Mouse (Mus musculus) C2C12 (cell line): ENCODE data around the gene Oaz2. TPM values are rescaled to one million over a fixed set of nuclear protein-coding genes. Genes with fewer than 3 reads are reported as not detected.

Experiments
- H3K27me3 ChIP-seq: one replicate; pipeline ENCODE4 v1.6.1; 2011; ENCODE audit not compliant: control insufficient read depth, insufficient read depth, insufficient read length
- H3K36me3 ChIP-seq: one replicate; pipeline ENCODE4 v1.6.1; 2011; ENCODE audit not compliant: control insufficient read depth, insufficient read depth
- H3K4me3 ChIP-seq: one replicate; pipeline ENCODE4 v1.5.1; 2011; ENCODE audit warnings: mild to moderate bottlenecking, control low read depth; ENCODE audit not compliant: poor library complexity, insufficient read depth, severe bottlenecking
- H3K79me2 ChIP-seq: one replicate; pipeline ENCODE4 v1.6.1; 2011; ENCODE audit not compliant: control insufficient read depth, insufficient read depth
- H3K79me3 ChIP-seq: one replicate; pipeline ENCODE4 v1.6.1; 2011; ENCODE audit warnings: low read depth, control low read depth
- H3ac ChIP-seq: one replicate; pipeline ENCODE3; 2011; ENCODE audit warnings: low read depth; ENCODE audit not compliant: control insufficient read depth, insufficient read length
- CEBPB ChIP-seq: IDR thresholded peaks from one replicate; pipeline ENCODE4 v1.6.1; 2011; ENCODE audit warnings: low read depth, mild to moderate bottlenecking, control low read depth, moderate library complexity
- CTCF ChIP-seq: IDR thresholded peaks from one replicate; pipeline ENCODE4 v1.5.1; 2011; ENCODE audit not compliant: control insufficient read depth, insufficient read depth, insufficient read length
- FOSL1 ChIP-seq: IDR thresholded peaks from one replicate; pipeline ENCODE4 v1.8.0; 2011; ENCODE audit warnings: mild to moderate bottlenecking, low read length; ENCODE audit not compliant: poor library complexity, insufficient read depth, severe bottlenecking
- MAX ChIP-seq: IDR thresholded peaks from one replicate; pipeline ENCODE4 v1.6.1; 2011; ENCODE audit warnings: mild to moderate bottlenecking, control low read depth
- MYOD1 ChIP-seq: IDR thresholded peaks from one replicate; pipeline ENCODE4 v1.6.1; 2011; ENCODE audit warnings: low read depth; ENCODE audit not compliant: control insufficient read depth, insufficient read length
- MYOG ChIP-seq: IDR thresholded peaks from one replicate; pipeline ENCODE4 v1.6.1; 2011; ENCODE audit not compliant: control insufficient read depth, insufficient read length; ENCODE audit errors: extremely low read depth
- USF1 ChIP-seq: IDR thresholded peaks from one replicate; pipeline ENCODE4 v1.6.1; 2011; ENCODE audit warnings: low read depth, mild to moderate bottlenecking, control low read depth, moderate library complexity
- polyA plus RNA-seq: library from polyadenylated mRNA; unstranded; fragments of >200 nt; fragmentation: generic; extraction: Trizol; gene quantifications from one replicate; pipeline ENCODE4 v1.2.1, GENCODE M21; 2012; ENCODE audit warnings: missing spikeins

Gene Oaz2
- polyA plus RNA-seq, 1 experiment, result 75.7 TPM

GRCm38 (mm10) chr9:65654700-65655237 is 13.0 kb upstream of the Oaz2 start:
- Histone ChIP-seq H3K36me3 (no peaks in the 10 kb centered on the region), H3K79me2 (peaks cover 30% of the 10 kb centered on the region), H3K4me3 (no peak overlapping the region), H3K79me3 (peaks cover 1% of the 10 kb centered on the region), H3ac (no peak overlapping the region), H3K27me3 (no peaks in the 10 kb centered on the region)
- TF ChIP-seq MAX (no peak), MYOD1 (peak; percentile 14)

DNA sequence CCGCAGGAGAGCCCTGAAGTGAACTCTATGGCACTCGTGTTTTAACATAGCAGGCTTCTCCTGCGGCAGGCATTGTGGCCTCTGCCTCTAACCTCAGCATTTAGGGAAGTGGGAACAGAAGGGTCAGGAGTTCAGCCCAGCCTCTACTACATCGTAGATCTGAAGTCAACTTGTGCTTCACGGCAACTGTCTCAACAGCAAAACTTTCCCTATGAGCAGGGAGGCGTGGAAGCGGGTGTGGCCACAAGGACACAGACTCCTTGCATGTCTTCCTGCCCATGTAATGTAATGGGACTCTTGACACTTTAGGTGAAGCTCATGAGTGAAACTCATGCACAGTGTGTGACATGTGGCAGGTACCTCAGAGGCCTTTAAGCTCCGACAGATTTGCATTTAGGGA is 12.3 kb upstream of the Oaz2 start:
- H3K27me3 ChIP-seq, result no peaks in the 10 kb centered on the region
- H3K36me3 ChIP-seq, result no peaks in the 10 kb centered on the region
- TF ChIP-seq CEBPB (no peak), MAX (no peak), USF1 (no peak), MYOG (no peak), CTCF (no peak), MYOD1 (no peak), FOSL1 (no peak)
- H3K79me3 ChIP-seq, result peaks cover 1% of the 10 kb centered on the region
- H3ac ChIP-seq, result no peak overlapping the region
- no peak overlapping the region for H3K4me3 ChIP-seq
- peaks cover 24% of the 10 kb centered on the region for H3K79me2 ChIP-seq

DNA sequence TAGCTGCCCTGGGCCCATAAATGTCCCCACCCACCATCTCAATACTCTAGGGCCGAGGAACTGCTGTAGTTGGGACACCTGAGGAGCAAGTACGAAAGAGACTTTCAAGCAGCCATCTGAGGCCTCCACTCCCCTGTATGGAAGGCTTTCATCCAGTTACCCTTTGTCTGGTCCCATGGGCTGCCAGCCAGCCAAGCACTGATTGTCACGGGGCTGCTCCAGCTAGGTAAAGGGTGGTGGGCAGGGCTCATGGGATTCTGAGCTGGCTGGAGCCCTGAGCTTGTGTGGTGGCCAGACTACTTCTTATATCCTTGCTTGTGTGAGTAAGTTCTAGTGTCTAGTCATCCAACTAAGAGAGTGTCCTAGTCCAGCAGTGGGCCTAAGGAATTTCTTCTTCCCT is 10.6 kb upstream of the Oaz2 start:
- Histone ChIP-seq H3ac (no peak overlapping the region), H3K36me3 (no peaks in the 10 kb centered on the region), H3K79me3 (no peaks in the 10 kb centered on the region), H3K79me2 (peaks cover 24% of the 10 kb centered on the region), H3K4me3 (no peak overlapping the region), H3K27me3 (no peaks in the 10 kb centered on the region)
- no peak for TF ChIP-seq USF1
- TF ChIP-seq MYOG, result no peak

- TF ChIP-seq CEBPB, result no peak
- no peak for TF ChIP-seq USF1
- TF ChIP-seq MAX, result no peak
- TF ChIP-seq CTCF, result no peak
- TF ChIP-seq MYOD1, result no peak
- no peak for TF ChIP-seq MYOG
- no peak for TF ChIP-seq FOSL1
- H3K27me3 ChIP-seq, result no peaks in the 10 kb centered on the region
- H3K79me2 ChIP-seq, result no peaks in the 10 kb centered on the region
- H3K79me3 ChIP-seq, result no peaks in the 10 kb centered on the region
- no peak overlapping the region for H3ac ChIP-seq
- H3K36me3 ChIP-seq, result no peaks in the 10 kb centered on the region
- H3K4me3 ChIP-seq, result no peak overlapping the region
These were observed 6.8 kb upstream of the Oaz2 start for GRCm38 (mm10) chr9:65661029-65661428.

- Histone ChIP-seq H3ac (no peak overlapping the region), H3K79me3 (no peaks in the 10 kb centered on the region), H3K27me3 (no peaks in the 10 kb centered on the region), H3K4me3 (no peak overlapping the region), H3K36me3 (no peaks in the 10 kb centered on the region), H3K79me2 (no peaks in the 10 kb centered on the region)
- no peak for TF ChIP-seq FOSL1
- no peak for TF ChIP-seq MAX
- TF ChIP-seq MYOD1, result no peak
- no peak for TF ChIP-seq MYOG
- TF ChIP-seq CTCF, result no peak
These were observed 6.3 kb upstream of the Oaz2 start for GRCm38 (mm10) chr9:65661493-65661892.

DNA sequence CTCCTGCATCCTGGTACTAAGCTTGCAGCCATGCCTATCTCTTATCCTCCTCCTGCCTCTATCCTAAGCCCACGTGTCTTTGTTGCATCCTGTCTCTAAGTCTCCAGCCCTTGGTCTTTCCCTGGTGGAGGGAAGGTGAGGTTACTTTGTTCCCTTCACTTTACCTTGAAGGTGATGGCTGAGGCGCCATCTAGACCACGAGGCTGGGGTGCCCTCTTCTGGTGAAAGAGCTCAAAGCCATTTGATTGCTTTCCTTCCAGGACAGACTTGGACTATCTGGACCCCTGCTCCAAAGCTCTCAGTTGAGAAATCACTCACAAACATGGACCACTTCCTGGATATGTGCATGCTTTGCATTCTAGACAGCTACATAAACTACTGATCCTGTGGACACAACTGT is 3.6 kb upstream of the Oaz2 start:
- H3K79me2 ChIP-seq, result no peaks in the 10 kb centered on the region

DNA sequence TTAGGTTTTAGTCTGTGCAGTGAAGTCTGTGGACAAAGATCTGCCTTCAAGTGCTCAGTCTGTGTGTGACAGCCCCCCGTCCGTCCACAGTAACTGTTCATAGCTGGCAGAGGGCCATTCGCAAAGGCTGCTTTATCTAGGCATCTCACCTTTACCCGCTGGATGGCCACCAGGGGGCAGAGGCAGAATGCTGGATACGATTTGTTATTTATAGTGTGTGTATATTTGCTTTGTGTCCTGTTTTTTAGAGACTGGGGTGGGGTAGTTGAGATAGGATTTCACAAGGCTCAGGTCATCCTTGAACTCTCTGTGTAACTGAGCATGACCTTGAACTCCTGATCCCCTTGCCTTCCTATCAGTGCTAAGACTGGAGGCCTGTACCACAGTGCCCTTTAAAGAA is 1.8 kb upstream of the Oaz2 start:
- H3K4me3 ChIP-seq, result no peak overlapping the region
- peak; percentile 48 for TF ChIP-seq CTCF
- TF ChIP-seq CEBPB, result no peak
- no peaks in the 10 kb centered on the region for H3K36me3 ChIP-seq
- no peaks in the 10 kb centered on the region for H3K79me2 ChIP-seq
- no peak overlapping the region for H3ac ChIP-seq
- no peaks in the 10 kb centered on the region for H3K27me3 ChIP-seq
- no peaks in the 10 kb centered on the region for H3K79me3 ChIP-seq

More for the DNA sequence above, 3.6 kb upstream of the Oaz2 start:
- no peak for TF ChIP-seq MAX
- no peak for TF ChIP-seq MYOD1
- H3ac ChIP-seq, result no peak overlapping the region
- no peaks in the 10 kb centered on the region for H3K36me3 ChIP-seq
- H3K79me3 ChIP-seq, result no peaks in the 10 kb centered on the region
- H3K4me3 ChIP-seq, result no peak overlapping the region
- no peaks in the 10 kb centered on the region for H3K27me3 ChIP-seq
